Mouse (Mus musculus) heart, embryonic 16.5 days (tissue): ENCODE measurements around the gene Zfand2a. TPM values are rescaled to one million over a fixed set of nuclear protein-coding genes. Genes with fewer than 3 reads are reported as not detected.

Experiments used
- ATAC-seq: fragments of 200-750 bp; cut with Nextera tagmentation; replicated peaks from 2 replicates; pipeline ENCODE4 v1.8.0; 2017; ENCODE audit warnings: moderate number of reproducible peaks; ENCODE audit not compliant: insufficient read depth, low FRiP score; ENCODE audit errors: extremely low read depth
- H3K27ac ChIP-seq: fragments of 300-500 bp; sonication (generic); 2 replicates; pipeline ENCODE4 v1.5.1; 2014; ENCODE audit warnings: mild to moderate bottlenecking, low read length, control low read depth, moderate library complexity
- H3K27me3 ChIP-seq: fragments of 300-500 bp; sonication (generic); 2 replicates; pipeline ENCODE4 v1.6.1; 2014; ENCODE audit warnings: low read length, mixed read lengths; ENCODE audit not compliant: control insufficient read depth, insufficient read depth
- H3K36me3 ChIP-seq: fragments of 300-500 bp; sonication (generic); 2 replicates; pipeline ENCODE4 v1.6.1; 2014; ENCODE audit not compliant: control insufficient read depth, insufficient read depth
- H3K4me1 ChIP-seq: fragments of 300-500 bp; sonication (generic); 2 replicates; pipeline ENCODE4 v1.6.1; 2014; ENCODE audit warnings: low read length, mixed read lengths; ENCODE audit not compliant: control insufficient read depth, insufficient read depth
- H3K4me2 ChIP-seq: fragments of 300-500 bp; sonication (generic); 2 replicates; pipeline ENCODE4 v1.6.1; 2014; ENCODE audit warnings: low read depth, mild to moderate bottlenecking, control low read depth, low read length
- H3K4me3 ChIP-seq: fragments of 300-500 bp; sonication (generic); 2 replicates; pipeline ENCODE4 v1.5.1; 2014; ENCODE audit warnings: mild to moderate bottlenecking, control low read depth, low read length
- H3K9ac ChIP-seq: fragments of 300-500 bp; sonication (generic); 2 replicates; pipeline ENCODE4 v1.6.1; 2014; ENCODE audit warnings: low read length, control low read depth
- H3K9me3 ChIP-seq: fragments of 300-500 bp; sonication (generic); replicated peaks from 2 replicates; pipeline ENCODE4 v1.6.1; 2016; ENCODE audit warnings: low read length; ENCODE audit not compliant: control insufficient read depth
- WGBS: fragments of 180-500 bp; shearing (Covaris S2); extraction: QIAGEN DNeasy Blood & Tissue Kit; methylation state at CpG from one replicate; pipeline ENCODE4 v1.1.7; 2014; 5-methylcytosine and 5-hydroxymethylcytosine counted together
- polyA plus RNA-seq: library from polyadenylated mRNA; unstranded; fragments of >200 nt; fragmentation: Nextera tagmentation; extraction: Ambion mirVana; gene quantifications from 2 replicates; pipeline ENCODE4 v1.2.1, GENCODE M21; 2015

Gene Zfand2a
- polyA plus RNA-seq = 8.1 and 10.0 TPM in 2 replicates

GRCm38 (mm10) chr5:139484185-139484814 is at the start of gene Zfand2a:
TSS of gene Zfand2a (minus strand) at chr5:139484549.
- H3K9ac ChIP-seq = peak within 1 kb of the TSS; percentile 76
- H3K9me3 ChIP-seq = peaks cover 3% of the 10 kb centered on the region; the same call in 1 of the 2 replicates
- peaks cover 12% of the 10 kb centered on the region for H3K4me1 ChIP-seq
- H3K4me3 ChIP-seq = peak within 1 kb of the TSS; percentile 77
- H3K36me3 ChIP-seq = peaks cover 20% of the 10 kb centered on the region
- ATAC-seq = peak; percentile 99
- no peaks in the 10 kb centered on the region for H3K27me3 ChIP-seq
- WGBS = 1% methylated on average over 42 of the region's 42 CpGs
- peak within 1 kb of the TSS; percentile 62 for H3K27ac ChIP-seq
- H3K4me2 ChIP-seq = peak within 1 kb of the TSS; percentile 82

GRCm38 (mm10) chr5:139528851-139529250 is 44.5 kb upstream of the Zfand2a start:
- Histone ChIP-seq H3K27me3 (peaks cover 27% of the 10 kb centered on the region), H3K9ac (no peak overlapping the region), H3K4me2 (no peak overlapping the region), H3K36me3 (no peaks in the 10 kb centered on the region), H3K9me3 (no peaks in the 10 kb centered on the region; the same call in 1 of the 2 replicates), H3K27ac (no peak overlapping the region), H3K4me1 (no peaks in the 10 kb centered on the region), H3K4me3 (no peak overlapping the region)
- WGBS = 58% methylated on average over 7 of the region's 7 CpGs
- ATAC-seq = no peak

DNA sequence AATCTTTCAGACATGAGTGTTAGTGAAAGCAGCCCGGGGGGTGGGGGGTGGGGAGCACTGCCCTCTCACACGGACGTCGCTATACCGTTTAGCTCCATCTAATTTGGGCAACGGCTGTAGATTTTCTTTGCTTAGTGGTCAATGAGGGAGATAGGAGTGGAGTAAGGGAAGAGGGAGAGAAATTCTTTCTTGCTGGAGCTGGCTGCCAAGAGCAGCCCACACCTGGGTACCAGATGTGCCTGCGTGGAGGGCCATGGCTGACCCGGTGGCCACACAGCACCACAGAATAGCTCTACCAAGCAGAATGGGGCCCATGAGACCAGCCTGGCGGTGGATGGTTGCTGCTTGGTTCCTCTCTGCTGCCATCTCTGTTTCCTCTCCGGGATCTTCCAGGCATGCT is 37.6 kb upstream of the Zfand2a start:
- 51% methylated on average over 10 of the region's 10 CpGs for WGBS
- ATAC-seq = no peak
- Histone ChIP-seq H3K36me3 (no peaks in the 10 kb centered on the region), H3K27ac (peak overlapping the region; percentile 89), H3K9me3 (no peaks in the 10 kb centered on the region; the same call in 1 of the 2 replicates), H3K4me3 (no peak overlapping the region), H3K4me2 (no peak overlapping the region), H3K27me3 (peaks cover 2% of the 10 kb centered on the region; the same call in 1 of the 2 replicates), H3K4me1 (peaks cover 20% of the 10 kb centered on the region), H3K9ac (no peak overlapping the region)

- no peak overlapping the region for H3K4me3 ChIP-seq
- peak; percentile 90 for ATAC-seq
- no peaks in the 10 kb centered on the region for H3K36me3 ChIP-seq
- H3K27ac ChIP-seq = peak overlapping the region; percentile 89
- no peaks in the 10 kb centered on the region; the same call in 1 of the 2 replicates for H3K9me3 ChIP-seq
- peak overlapping the region; percentile 26; the same call in 1 of the 2 replicates for H3K9ac ChIP-seq
- WGBS = 18% methylated on average over 14 of the region's 14 CpGs
- H3K27me3 ChIP-seq = peaks cover 2% of the 10 kb centered on the region; the same call in 1 of the 2 replicates
- peak overlapping the region; percentile 2; the same call in 1 of the 2 replicates for H3K4me2 ChIP-seq
- H3K4me1 ChIP-seq = peaks cover 30% of the 10 kb centered on the region
Measured at GRCm38 (mm10) chr5:139520069-139520834, 35.9 kb upstream of the Zfand2a start.

GRCm38 (mm10) chr5:139516281-139516680 is 31.9 kb upstream of the Zfand2a start:
- no peaks in the 10 kb centered on the region for H3K27me3 ChIP-seq
- H3K9ac ChIP-seq = 0 out of 2 replicates have a peak overlapping the region, but pooled peaks have one; percentile 48
- peaks cover 20% of the 10 kb centered on the region for H3K4me1 ChIP-seq
- 19% methylated on average over 11 of the region's 11 CpGs for WGBS
- peak overlapping the region; percentile 25; the same call in 1 of the 2 replicates for H3K27ac ChIP-seq
- H3K4me3 ChIP-seq = no peak overlapping the region
- no peaks in the 10 kb centered on the region for H3K36me3 ChIP-seq
- H3K4me2 ChIP-seq = peak overlapping the region; percentile 17
- H3K9me3 ChIP-seq = peaks cover 3% of the 10 kb centered on the region; the same call in 1 of the 2 replicates
- ATAC-seq = no peak

GRCm38 (mm10) chr5:139512201-139512600 is 27.9 kb upstream of the Zfand2a start:
- WGBS = 73% methylated on average over 4 of the region's 4 CpGs
- Histone ChIP-seq H3K4me3 (no peak overlapping the region), H3K4me1 (peaks cover 10% of the 10 kb centered on the region), H3K27me3 (peaks cover 17% of the 10 kb centered on the region), H3K27ac (no peak overlapping the region), H3K9me3 (peaks cover 3% of the 10 kb centered on the region; the same call in 1 of the 2 replicates), H3K9ac (no peak overlapping the region), H3K4me2 (no peak overlapping the region), H3K36me3 (no peaks in the 10 kb centered on the region)
- no peak for ATAC-seq

GRCm38 (mm10) chr5:139510682-139511366 is 26.5 kb upstream of the Zfand2a start:
- peak overlapping the region; percentile 15 for H3K4me2 ChIP-seq
- WGBS = 17% methylated on average over 17 of the region's 17 CpGs
- no peak overlapping the region for H3K27ac ChIP-seq
- no peaks in the 10 kb centered on the region for H3K4me1 ChIP-seq
- H3K9me3 ChIP-seq = peaks cover 3% of the 10 kb centered on the region; the same call in 1 of the 2 replicates
- no peak overlapping the region; the same call in 1 of the 2 replicates for H3K9ac ChIP-seq
- H3K4me3 ChIP-seq = no peak overlapping the region
- no peaks in the 10 kb centered on the region for H3K36me3 ChIP-seq
- peaks cover 17% of the 10 kb centered on the region for H3K27me3 ChIP-seq
- peak; percentile 60 for ATAC-seq

DNA sequence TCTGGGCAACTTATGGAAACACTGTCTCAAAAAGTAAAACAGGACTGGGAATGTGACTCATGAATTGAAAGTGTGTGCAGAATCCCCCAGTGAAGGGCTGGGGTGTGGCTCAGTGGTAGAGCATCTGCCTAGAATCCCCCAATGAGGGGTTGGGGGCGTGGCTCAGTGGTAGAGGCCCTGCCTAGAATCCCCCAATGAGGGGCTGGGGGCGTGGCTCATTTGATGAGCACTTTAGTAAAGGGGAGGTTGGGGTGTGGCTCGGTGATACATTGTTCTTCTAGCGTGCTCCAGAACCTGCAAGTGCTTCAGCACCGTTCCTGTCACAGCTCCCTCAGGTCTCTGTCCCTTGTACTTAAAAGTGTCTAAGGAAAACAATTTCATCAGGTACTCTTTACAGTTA is 21.9 kb upstream of the Zfand2a start:
- Histone ChIP-seq H3K4me2 (no peak overlapping the region), H3K9ac (no peak overlapping the region), H3K4me1 (no peaks in the 10 kb centered on the region), H3K27ac (no peak overlapping the region), H3K27me3 (peaks cover 26% of the 10 kb centered on the region), H3K9me3 (no peaks in the 10 kb centered on the region), H3K4me3 (no peak overlapping the region), H3K36me3 (no peaks in the 10 kb centered on the region)
- 9% methylated on average over 5 of the region's 5 CpGs for WGBS
- ATAC-seq = no peak
